Mouse (Mus musculus) thymus, postnatal 10 days (tissue): Measurements from ENCODE around the gene 1700024G13Rik.
"Not testable (repeated sequence)": the region's sequence is repeated elsewhere in the genome, so short reads cannot be mapped to it uniquely, and the experiment has no call there.

Experiments used
- DNase-seq, 2 experiments: peaks; one replicate each; pipeline ENCODE4 v3.0.0; 2021; ENCODE audit warnings: low spot score in 2 of 2

Gene 1700024G13Rik

DNA sequence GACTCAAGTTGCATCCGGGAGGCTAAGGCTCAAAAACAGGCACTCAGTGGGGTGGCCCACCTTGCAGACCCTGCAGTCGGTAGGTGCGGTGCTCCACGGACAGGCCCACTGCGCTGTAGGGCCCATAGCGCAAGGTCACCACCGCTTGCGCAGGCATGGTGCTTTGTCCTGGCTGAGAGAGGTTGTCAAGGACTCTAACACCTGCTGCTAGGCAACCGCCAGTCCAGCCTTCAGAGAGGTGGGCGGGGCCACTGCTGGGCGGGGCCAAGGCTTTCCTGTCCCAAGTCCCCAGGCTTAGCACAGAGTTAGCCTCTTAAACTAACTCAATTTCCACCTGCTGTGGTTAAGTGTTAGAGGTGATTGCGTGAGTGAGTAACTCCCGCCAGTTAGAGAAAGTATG lies at the start of gene 1700024G13Rik:
Gene 1700024G13Rik, minus strand, starts transcription at position 196 of the 400 bp plus-strand sequence.
- DNase-seq: peak; percentile 12 to 24

DNA sequence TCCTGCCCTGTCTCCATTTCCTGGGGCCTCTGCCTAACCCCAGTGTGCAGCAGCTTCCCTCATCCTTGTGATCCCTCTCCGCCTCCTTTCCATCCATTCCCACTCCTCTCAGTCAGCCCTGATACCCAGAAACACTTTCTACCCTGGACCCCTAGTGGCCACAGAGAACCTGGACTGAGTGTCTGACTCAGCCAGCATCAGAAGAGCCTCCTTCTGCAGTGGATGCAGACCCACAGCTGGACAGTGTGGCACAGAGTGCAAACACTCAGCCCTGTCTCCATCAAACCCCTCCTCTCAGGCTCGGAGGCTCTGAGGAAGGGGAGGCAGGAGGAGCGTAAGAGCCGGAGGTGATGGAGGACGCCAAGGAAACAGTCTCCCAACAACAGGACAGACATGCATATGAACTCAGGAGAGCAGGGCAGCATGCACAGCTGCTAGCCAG lies 49.2 kb upstream of the 1700024G13Rik start:
- no peak for DNase-seq

GRCm38 (mm10) chr14:32429030-32429602 lies 40.9 kb upstream of the 1700024G13Rik start:
- no peak for DNase-seq

GRCm38 (mm10) chr14:32423946-32424345 lies 35.8 kb upstream of the 1700024G13Rik start:
- DNase-seq: no peak

GRCm38 (mm10) chr14:32418747-32419146 lies 30.6 kb upstream of the 1700024G13Rik start:
- no peak for DNase-seq

DNA sequence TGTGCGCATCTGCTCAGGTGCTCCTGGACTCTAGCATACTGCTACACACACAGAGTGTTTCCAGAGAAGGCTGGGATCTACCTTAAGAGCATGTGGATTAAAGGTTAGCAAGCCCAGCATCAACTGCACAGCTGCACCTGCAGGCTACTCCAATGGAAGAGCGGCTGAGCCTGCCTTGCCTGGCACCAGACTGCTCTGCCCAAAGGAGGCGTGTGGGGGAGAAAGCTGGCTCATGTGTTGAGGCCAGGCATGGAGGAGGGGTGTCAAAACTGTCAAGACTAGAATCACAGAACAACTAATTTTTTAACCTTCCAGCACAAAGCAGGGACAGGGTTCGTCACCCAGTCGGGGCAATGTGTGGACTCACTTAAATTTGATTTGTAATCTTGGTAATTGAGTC lies 23.9 kb upstream of the 1700024G13Rik start:
- DNase-seq: no peak

DNA sequence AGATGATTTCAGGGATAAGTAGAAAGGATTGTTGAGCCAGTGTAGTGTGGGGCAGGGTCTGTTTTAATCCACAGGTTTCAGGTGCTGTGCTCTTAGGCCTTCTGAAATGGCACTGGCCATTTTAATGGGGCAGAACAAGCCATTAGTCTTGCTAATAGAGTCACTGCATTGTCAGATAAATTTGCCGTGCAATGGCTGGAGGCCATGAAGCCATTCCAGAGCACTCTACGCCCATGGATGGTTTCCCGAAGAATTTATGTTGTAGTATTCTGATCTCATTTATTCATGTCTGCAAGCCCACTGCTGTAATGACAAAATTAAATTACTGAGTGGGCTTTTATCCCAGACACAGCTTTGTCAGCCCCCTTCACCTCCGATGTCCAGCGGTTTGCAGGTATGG lies 21.9 kb upstream of the 1700024G13Rik start:
- no peak for DNase-seq

GRCm38 (mm10) chr14:32405399-32405798 lies 17.2 kb upstream of the 1700024G13Rik start:
- not testable (repeated sequence) for DNase-seq

DNA sequence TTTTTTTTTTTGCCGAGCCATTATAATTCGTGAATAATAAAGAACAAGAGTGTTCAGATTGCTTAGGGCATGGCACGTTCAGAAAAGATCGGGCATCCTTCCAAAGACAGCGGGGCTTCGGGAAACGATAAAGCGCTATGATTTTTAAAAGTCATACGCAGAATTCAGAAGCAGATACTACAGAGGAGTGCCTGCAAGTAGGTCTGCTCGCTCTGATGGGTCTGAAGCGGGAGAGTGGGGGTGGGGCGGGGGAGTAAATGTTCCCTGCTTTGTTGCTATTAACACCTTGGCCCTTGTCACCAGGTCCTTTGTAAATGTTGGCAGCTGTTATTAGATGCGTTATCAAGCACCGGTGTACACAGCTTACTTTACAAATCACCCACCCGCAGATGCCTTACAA lies 6.6 kb downstream of the 1700024G13Rik start:
- DNase-seq: no peak

DNA sequence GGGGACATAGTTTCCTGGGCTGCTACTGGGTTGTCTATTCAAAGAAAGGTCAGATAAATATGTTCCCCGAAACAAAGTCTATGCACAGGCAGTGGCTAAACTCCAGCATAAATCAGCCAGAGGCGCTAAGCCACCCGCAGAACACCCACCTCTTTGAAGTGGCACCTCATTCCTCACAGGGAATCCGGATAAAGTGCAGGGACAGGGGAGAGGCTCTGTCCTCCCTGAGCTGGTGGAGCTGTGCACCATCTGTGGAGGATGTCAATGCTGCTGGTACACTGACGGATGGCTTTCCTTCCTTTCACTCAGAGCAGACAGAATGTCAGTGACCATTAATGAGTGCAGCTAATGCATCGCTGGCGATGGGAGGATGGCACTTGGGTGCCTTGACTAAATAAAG lies 7.1 kb downstream of the 1700024G13Rik start:
- DNase-seq: no peak

- DNase-seq: no peak
Observed at GRCm38 (mm10) chr14:32380099-32380480, 8.1 kb downstream of the 1700024G13Rik start.

DNA sequence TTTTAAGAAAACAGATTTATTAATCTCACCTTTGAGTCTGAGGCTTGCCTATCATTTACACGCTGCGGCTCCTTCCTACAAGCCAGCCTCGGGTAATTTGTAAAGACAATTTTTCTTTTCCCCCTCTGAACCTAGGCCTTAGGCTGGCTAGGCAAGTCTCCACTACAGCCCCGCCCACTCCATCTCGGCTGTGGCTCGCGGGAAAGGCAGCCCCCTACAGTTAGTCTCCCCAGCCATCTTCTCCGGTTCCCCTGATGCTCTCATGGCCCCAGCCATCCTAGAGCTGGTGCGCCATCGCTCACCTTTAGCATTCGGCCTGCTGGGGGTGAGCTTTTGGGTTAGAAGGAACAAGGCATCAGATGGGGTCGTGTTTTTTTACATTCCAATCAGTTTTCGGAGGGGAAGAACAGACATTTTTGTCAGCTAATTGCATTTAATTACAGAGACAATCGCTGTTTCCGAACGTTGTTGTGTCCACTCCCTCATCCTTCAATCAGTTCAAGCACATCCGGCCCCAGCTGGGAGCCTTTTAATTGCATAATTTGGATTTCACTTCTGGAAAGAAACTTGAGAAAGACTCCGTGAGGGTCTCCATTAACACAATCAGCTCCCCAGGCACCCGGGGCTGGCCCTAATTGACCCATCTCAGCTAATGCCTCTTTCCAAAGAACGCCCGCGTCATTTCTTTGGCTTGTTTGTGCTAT lies 8.6 kb downstream of the 1700024G13Rik start:
- no peak for DNase-seq

GRCm38 (mm10) chr14:32372510-32372909 lies 15.7 kb downstream of the 1700024G13Rik start:
- DNase-seq: no peak

DNA sequence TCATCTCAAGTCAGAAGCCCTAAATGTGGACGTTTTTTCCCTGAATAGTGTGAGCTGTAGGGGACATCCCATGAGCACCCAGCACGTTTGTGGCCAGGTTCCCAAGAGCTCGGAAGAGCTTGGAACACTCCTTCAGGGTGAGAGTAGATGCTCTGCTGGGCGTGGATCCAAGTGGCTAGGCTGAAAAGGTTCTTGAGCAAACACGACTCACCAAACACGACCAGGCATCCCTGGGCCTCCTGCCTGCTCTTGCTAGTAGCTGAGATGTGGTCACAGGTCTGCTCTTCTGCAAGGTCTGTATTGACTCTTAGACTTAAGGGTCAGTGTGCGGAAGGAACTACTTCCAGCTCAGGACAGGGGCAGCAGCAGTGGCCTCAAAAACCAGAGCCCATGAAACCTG lies 18.4 kb downstream of the 1700024G13Rik start:
- DNase-seq: no peak

GRCm38 (mm10) chr14:32364359-32364758 lies 23.8 kb downstream of the 1700024G13Rik start:
- DNase-seq: no peak

GRCm38 (mm10) chr14:32351181-32351920 lies 36.8 kb downstream of the 1700024G13Rik start:
- DNase-seq: not testable (repeated sequence)

GRCm38 (mm10) chr14:32347307-32347706 lies 40.9 kb downstream of the 1700024G13Rik start:
- no peak for DNase-seq

- no peak for DNase-seq
Observed at GRCm38 (mm10) chr14:32344694-32345093, 43.5 kb downstream of the 1700024G13Rik start.

- no peak for DNase-seq
Observed at GRCm38 (mm10) chr14:32344176-32344575, 44.0 kb downstream of the 1700024G13Rik start.

DNA sequence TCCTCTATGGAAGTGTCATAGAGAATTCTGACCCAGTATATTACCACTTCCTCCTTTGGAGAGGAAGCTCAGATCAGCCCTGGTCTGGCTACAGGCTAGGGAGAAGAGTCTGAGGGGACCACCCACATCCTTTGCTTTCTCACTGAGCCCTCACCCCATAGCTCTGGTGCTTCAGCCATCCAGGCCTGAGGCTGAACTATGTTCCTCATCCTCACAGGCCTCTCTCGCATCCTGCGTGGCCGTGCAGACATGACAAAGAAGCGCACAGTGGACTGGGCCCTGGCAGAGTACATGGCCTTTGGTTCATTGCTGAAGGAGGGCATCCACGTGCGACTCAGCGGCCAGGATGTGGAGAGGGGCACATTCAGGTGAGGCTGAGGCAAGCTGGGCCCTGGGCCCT lies 46.4 kb downstream of the 1700024G13Rik start:
- DNase-seq: no peak

- no peak for DNase-seq
Observed at GRCm38 (mm10) chr14:32336547-32336946, 51.6 kb downstream of the 1700024G13Rik start.

DNA sequence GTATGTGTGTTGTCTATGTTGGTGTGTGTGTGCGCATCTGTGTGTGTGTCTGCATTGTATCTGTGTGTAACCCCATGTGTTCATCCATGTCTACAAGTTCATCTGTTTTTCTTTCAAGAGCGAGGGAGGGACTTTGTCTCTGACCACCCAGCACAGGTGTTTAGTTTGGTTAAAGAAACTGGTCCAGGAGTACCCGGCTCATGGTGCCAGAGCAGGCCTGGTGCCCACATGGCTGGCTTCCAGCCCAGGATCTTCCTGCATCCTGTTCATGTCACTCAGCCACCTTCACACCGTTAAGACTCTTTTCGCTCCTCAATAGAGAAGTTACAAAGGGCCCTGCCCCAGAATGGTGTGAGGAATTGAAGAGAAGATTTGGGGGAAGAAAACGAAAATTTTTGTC lies 52.2 kb downstream of the 1700024G13Rik start:
- no peak for DNase-seq
